34 mouse cellular contexts compared by ENCODE assay signal in genomic region chr15:101154700-101155616, GRCm38 (mm10). TPM values are rescaled to one million over a fixed set of nuclear protein-coding genes. Genes with fewer than 3 reads are reported as not detected.
DNase-seq lines count a peak whose midpoint lies in the region; ATAC-seq lines count a peak whose summit lies in the region.
"Had no signal": no experiment of that assay in that cellular context is flagged by ENCODE, and none has a peak within 500 bp of the region (broad histone marks: within the 10 kb centered on the region; RNA-seq: fewer than 3 reads in every experiment).

No protein-coding gene starts in this region.

- H3K4me2 ChIP-seq in kidney, embryonic 16.5 days (replicated peaks; ENCODE audit: low read depth, low read length), result no peak overlapping the region
- H3K4me2 ChIP-seq: embryonic facial prominence, embryonic 15.5 days had no signal

- 76% methylated on average over 7 of the region's 7 CpGs for WGBS in kidney, embryonic 16.5 days

- no peak overlapping the region for H3K27ac ChIP-seq in kidney, embryonic 16.5 days (ENCODE audit: low read length)
- H3K27ac ChIP-seq: embryonic facial prominence, embryonic 15.5 days; gastrocnemius, adult 2 months; heart, embryonic 10.5 days; hindbrain, embryonic 10.5 days had no signal

- ATAC-seq in kidney, embryonic 16.5 days (ENCODE audit: low FRiP score, low TSS enrichment), result peak; percentile 6; the same call in 1 of the 2 replicates
- ATAC-seq in megakaryocyte, adult 5-6 weeks (ENCODE audit: poor library complexity, severe bottlenecking), result peak; percentile 70
- ATAC-seq: forebrain, embryonic 14.5 days; hindbrain, embryonic 16.5 days; intestine, embryonic 16.5 days; midbrain, embryonic 16.5 days had no signal

- no peaks in the 10 kb centered on the region for H3K9me3 ChIP-seq in kidney, embryonic 16.5 days (ENCODE audit: low read length)
- H3K9me3 ChIP-seq: embryonic facial prominence, embryonic 15.5 days had no signal

- no peak overlapping the region for H3K4me3 ChIP-seq in kidney, embryonic 16.5 days (ENCODE audit: low read length)
- H3K4me3 ChIP-seq: embryonic facial prominence, embryonic 15.5 days; gastrocnemius, adult 2 months; heart, embryonic 10.5 days; hindbrain, embryonic 10.5 days; megakaryocyte, embryonic 14.5 days had no signal

- H3K9ac ChIP-seq in kidney, embryonic 16.5 days (replicated peaks; ENCODE audit: low read length), result no peak overlapping the region
- H3K9ac ChIP-seq: embryonic facial prominence, embryonic 15.5 days had no signal

- peaks cover 12% of the 10 kb centered on the region; the same call in 1 of the 2 replicates for H3K4me1 ChIP-seq in kidney, embryonic 16.5 days (ENCODE audit: insufficient read depth, low read length)
- H3K4me1 ChIP-seq: embryonic facial prominence, embryonic 15.5 days had no signal

- H3K27me3 ChIP-seq in kidney, embryonic 16.5 days (ENCODE audit: insufficient read depth, low read length), result no peaks in the 10 kb centered on the region
- H3K27me3 ChIP-seq: embryonic facial prominence, embryonic 15.5 days; megakaryocyte, embryonic 14.5 days had no signal

- no peak for DNase-seq in kidney, postnatal 36 days
- DNase-seq in A20 (ENCODE audit: low read depth, low spot score) (peak; percentile 60), adipocyte (ENCODE audit: low spot score) (peak; percentile 88)
- DNase-seq in spleen, postnatal 4 days (ENCODE audit: low spot score in 2 of 2), result no peak
- DNase-seq in embryo, embryonic 10 days (ENCODE audit: low spot score), result no peak
- DNase-seq in layer of hippocampus, adult 11-12 months (ENCODE audit: low spot score), result no peak
- DNase-seq: adrenal gland, postnatal 14 days; cerebellum, adult 9-11 months; gastrocnemius, adult 2 months; kidney, postnatal 4 days; layer of hippocampus, adult 9-11 months; lung, postnatal 14 days; thymus, postnatal 36 days had no signal

- H3K36me3 ChIP-seq in kidney, embryonic 16.5 days (ENCODE audit: insufficient read depth, low read length), result no peaks in the 10 kb centered on the region
- H3K36me3 ChIP-seq: embryonic facial prominence, embryonic 15.5 days; heart, embryonic 10.5 days; hindbrain, embryonic 10.5 days had no signal

RNA-seq across cellular contexts. Expression of gene Acvr1b, which starts 18.9 kb away (rescaled TPM):
- polyA plus RNA-seq in kidney, embryonic 16.5 days (2015; fragmentation: Nextera tagmentation; extraction: Ambion mirVana), result 7.4 and 8.8 TPM in 2 replicates
- 7.4 and 7.7 TPM in 2 replicates for total RNA-seq in megakaryocyte, adult 5-6 weeks (2015)
- total RNA-seq in megakaryocyte, adult 5-6 weeks (2017), result 15.2 and 17.1 TPM in 2 replicates

RNA-seq across cellular contexts. Expression of gene Acvrl1, which starts 26.6 kb away (rescaled TPM):
- 20.6 and 24.4 TPM in 2 replicates for polyA plus RNA-seq in kidney, embryonic 16.5 days (2015; fragmentation: Nextera tagmentation; extraction: Ambion mirVana)
- total RNA-seq in megakaryocyte, adult 5-6 weeks (2015), result 6.9 and 8.2 TPM in 2 replicates
- total RNA-seq in megakaryocyte, adult 5-6 weeks (2017), result 27.6 and 34.9 TPM in 2 replicates

RNA-seq across cellular contexts. Expression of gene Ankrd33, which starts 39.4 kb away (rescaled TPM):
- polyA plus RNA-seq in kidney, embryonic 16.5 days (2015; fragmentation: Nextera tagmentation; extraction: Ambion mirVana), result not detected in 2 replicates
- not detected in 2 replicates for total RNA-seq in megakaryocyte, adult 5-6 weeks (2015)
- not detected in 2 replicates for total RNA-seq in megakaryocyte, adult 5-6 weeks (2017)
- total RNA-seq: adrenal gland, postnatal 14 days; gastrocnemius, adult 2 months; gastrocnemius, postnatal 4 days; left cerebral cortex, adult 18-20 months; left cerebral cortex, postnatal 25 days had no signal
- polyA plus RNA-seq: C2C12; embryonic facial prominence, embryonic 15.5 days; forebrain, embryonic 14.5 days; frontal cortex, adult 2 months; heart, embryonic 10.5 days; heart, postnatal 0 days; hindbrain, embryonic 10.5 days; hindbrain, embryonic 16.5 days; intestine, embryonic 16.5 days; kidney, embryonic 14.5 days; limb, embryonic 14.5 days; liver, embryonic 16.5 days; midbrain, embryonic 16.5 days; neural tube, embryonic 14.5 days; small intestine, adult 2 months had no signal

Comparison
In these comparisons a context has a peak if more than half of its experiments do, and no peak if none do; other contexts are left out.
1. DNase-seq: peak in A20 (single experiment) and adipocyte (single experiment); none in kidney, postnatal 36 days (0 of 2), spleen, postnatal 4 days (0 of 2), embryo, embryonic 10 days (single experiment) and layer of hippocampus, adult 11-12 months (single experiment).